Mouse (Mus musculus) E14TG2a.4 (cell line): ENCODE results near the gene Zfp69.

ENCODE experiments used
- CTCF ChIP-seq: conservative IDR thresholded peaks from 2 replicates; pipeline ENCODE4 v1.5.1; 2014; ENCODE audit warnings: low read length
- POU5F1 ChIP-seq: IDR thresholded peaks from 2 replicates; pipeline ENCODE4 v1.6.1; 2014; ENCODE audit warnings: low read length, borderline replicate concordance

DNA sequence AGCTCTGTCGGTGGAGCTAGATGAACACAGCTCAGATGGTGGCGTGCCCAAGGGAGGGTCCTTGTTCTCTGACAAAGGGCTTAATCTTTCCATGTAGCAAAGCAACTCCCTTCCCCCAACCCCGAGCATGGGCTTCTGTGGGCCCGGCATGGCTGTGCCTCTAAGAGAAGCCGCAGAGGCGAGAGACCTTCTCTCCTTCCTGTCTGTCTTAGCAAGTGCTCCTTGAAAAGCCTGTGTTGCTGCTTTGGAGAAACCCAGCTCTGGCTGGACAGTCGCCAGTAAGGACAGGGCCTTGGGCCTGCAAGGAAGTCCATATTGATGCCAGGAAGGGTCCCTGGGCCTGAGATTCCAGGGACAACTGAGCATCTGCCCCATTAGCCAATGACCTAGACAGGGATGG is 56.3 kb downstream of the Zfp69 start:
- TF ChIP-seq CTCF (no peak), POU5F1 (no peak)
